Mouse (Mus musculus) lung, embryonic 14.5 days (tissue): ENCODE data around the gene Rbms2. TPM values are rescaled to one million over a fixed set of nuclear protein-coding genes. Genes with fewer than 3 reads are reported as not detected.
A peak's percentile ranks its signal among the peaks of the same experiment; 100 is the strongest.

ENCODE experiments used
- ATAC-seq: fragments of 200-750 bp; cut with Nextera tagmentation; 2 replicates; pipeline ENCODE4 v1.8.0; 2017; ENCODE audit warnings: mild to moderate bottlenecking, moderate TSS enrichment, moderate library complexity; ENCODE audit not compliant: insufficient read depth
- DNase-seq: peaks from one replicate; pipeline ENCODE4 v3.0.0-alpha.2; 2015
- H3K27ac ChIP-seq: fragments of 300-500 bp; sonication (generic); 2 replicates; pipeline ENCODE4 v1.5.1; 2014; ENCODE audit warnings: low read depth, mild to moderate bottlenecking, moderate library complexity
- H3K27me3 ChIP-seq: fragments of 300-500 bp; sonication (generic); 2 replicates; pipeline ENCODE4 v1.6.1; 2014; ENCODE audit warnings: low read length, control low read depth; ENCODE audit not compliant: insufficient read depth
- H3K36me3 ChIP-seq: fragments of 300-500 bp; sonication (generic); 2 replicates; pipeline ENCODE4 v1.6.1; 2014; ENCODE audit warnings: control low read depth; ENCODE audit not compliant: insufficient read depth
- H3K4me1 ChIP-seq: fragments of 300-500 bp; sonication (generic); 2 replicates; pipeline ENCODE4 v1.6.1; 2014; ENCODE audit warnings: antibody characterized with exemption, control low read depth; ENCODE audit not compliant: insufficient read depth
- H3K4me2 ChIP-seq: fragments of 300-500 bp; sonication (generic); 2 replicates; pipeline ENCODE4 v1.6.1; 2014; ENCODE audit warnings: mild to moderate bottlenecking
- H3K4me3 ChIP-seq: fragments of 300-500 bp; sonication (generic); 2 replicates; pipeline ENCODE4 v1.5.1; 2014; ENCODE audit warnings: low read depth, low read length
- H3K9ac ChIP-seq: fragments of 300-500 bp; sonication (generic); 2 replicates; pipeline ENCODE4 v1.6.1; 2014
- H3K9me3 ChIP-seq: fragments of 300-500 bp; sonication (generic); 2 replicates; pipeline ENCODE4 v1.6.1; 2016; ENCODE audit warnings: low read depth, low read length, control low read depth
- CTCF ChIP-seq: IDR thresholded peaks from 2 replicates; pipeline ENCODE4 v1.5.1; 2016; ENCODE audit warnings: antibody characterized with exemption, low read depth
- WGBS: fragments of 180-500 bp; shearing (Covaris S2); extraction: QIAGEN DNeasy Blood & Tissue Kit; methylation state at CpG from one replicate; pipeline ENCODE4 v1.1.7; 2014; 5-methylcytosine and 5-hydroxymethylcytosine counted together
- polyA plus RNA-seq: library from polyadenylated mRNA; unstranded; fragments of >200 nt; fragmentation: Nextera tagmentation; extraction: Ambion mirVana; gene quantifications from 2 replicates; pipeline ENCODE4 v1.2.1, GENCODE M21; 2014

Gene Rbms2
- 26.5 and 27.6 TPM in 2 replicates for polyA plus RNA-seq

DNA sequence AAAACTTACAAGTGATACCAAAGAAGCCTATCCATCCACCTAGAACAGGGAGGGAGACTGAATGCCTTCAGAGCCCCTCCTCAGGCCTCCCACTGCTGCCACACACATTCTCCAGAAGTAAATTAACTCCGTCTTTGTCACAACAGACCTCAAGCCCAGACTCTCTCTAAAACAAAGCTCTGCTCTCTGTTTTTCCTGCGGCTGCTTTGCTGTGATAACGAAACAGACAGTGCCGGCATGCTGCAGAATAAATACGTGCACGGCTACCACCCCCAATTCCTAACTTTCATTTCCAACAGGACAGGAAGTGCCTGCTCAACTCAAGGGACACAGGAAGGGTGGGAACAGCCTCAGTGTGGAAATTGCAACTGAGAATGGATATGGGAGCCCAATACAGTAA lies at the start of gene Rbms2:
Gene Rbms2, minus strand, starts transcription at position 309 of the 400 bp plus-strand sequence.
- no peaks in the 10 kb centered on the region for H3K36me3 ChIP-seq
- no peak for TF ChIP-seq CTCF
- H3K4me2 ChIP-seq: peak within 1 kb of the TSS; percentile 58
- peak; percentile 64 for DNase-seq
- peak within 1 kb of the TSS; percentile 35 for H3K9ac ChIP-seq
- H3K9me3 ChIP-seq: no peaks in the 10 kb centered on the region
- no peaks in the 10 kb centered on the region for H3K27me3 ChIP-seq
- ATAC-seq: no peak
- H3K27ac ChIP-seq: peak within 1 kb of the TSS; percentile 72
- peaks cover 6% of the 10 kb centered on the region; the same call in 1 of the 2 replicates for H3K4me1 ChIP-seq
- 2% methylated on average over 6 of the region's 6 CpGs for WGBS
- H3K4me3 ChIP-seq: peak within 1 kb of the TSS; percentile 16

GRCm38 (mm10) chr10:128228009-128228408 lies 47.9 kb upstream of the Rbms2 start:
- no peaks in the 10 kb centered on the region for H3K36me3 ChIP-seq
- peaks cover 4% of the 10 kb centered on the region; the same call in 1 of the 2 replicates for H3K4me1 ChIP-seq
- H3K27ac ChIP-seq: no peak overlapping the region
- ATAC-seq: no peak
- H3K4me2 ChIP-seq: no peak overlapping the region
- H3K4me3 ChIP-seq: no peak overlapping the region
- no peak overlapping the region for H3K9ac ChIP-seq
- H3K27me3 ChIP-seq: no peaks in the 10 kb centered on the region
- WGBS: 85% methylated on average over 8 of the region's 8 CpGs
- TF ChIP-seq CTCF: no peak
- no peaks in the 10 kb centered on the region for H3K9me3 ChIP-seq
- no peak for DNase-seq

GRCm38 (mm10) chr10:128227592-128227991 lies 47.5 kb upstream of the Rbms2 start:
- no peaks in the 10 kb centered on the region for H3K27me3 ChIP-seq
- H3K4me2 ChIP-seq: no peak overlapping the region
- H3K4me3 ChIP-seq: no peak overlapping the region
- 72% methylated on average over 9 of the region's 9 CpGs for WGBS
- no peaks in the 10 kb centered on the region for H3K36me3 ChIP-seq
- H3K4me1 ChIP-seq: peaks cover 4% of the 10 kb centered on the region; the same call in 1 of the 2 replicates
- no peak overlapping the region for H3K27ac ChIP-seq
- ATAC-seq: no peak
- DNase-seq: peak; percentile 24
- no peaks in the 10 kb centered on the region for H3K9me3 ChIP-seq
- no peak overlapping the region for H3K9ac ChIP-seq
- no peak for TF ChIP-seq CTCF

DNA sequence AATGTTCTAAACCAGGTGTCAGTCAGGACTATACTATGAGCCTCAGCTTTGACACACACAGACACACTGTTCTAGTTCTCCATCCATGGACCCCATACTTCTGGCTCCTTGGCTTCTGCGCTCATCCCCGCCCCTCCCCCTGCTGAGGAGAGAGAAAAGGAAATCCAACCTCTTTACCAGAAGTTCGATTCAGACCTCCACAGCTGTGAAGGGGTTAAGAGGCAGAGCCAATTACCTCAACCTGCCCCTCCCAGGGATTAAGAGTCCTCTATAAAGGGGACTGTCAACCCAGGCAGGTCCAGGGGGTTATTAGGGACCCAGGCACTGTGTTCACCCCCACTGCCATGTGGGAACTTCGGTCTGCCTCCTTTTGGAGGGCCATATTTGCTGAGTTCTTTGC lies 45.4 kb upstream of the Rbms2 start, which contains the start of gene Mip:
Gene Mip, plus strand, starts transcription at position 301 of the 400 bp plus-strand sequence.
- no peaks in the 10 kb centered on the region for H3K4me1 ChIP-seq
- no peak for TF ChIP-seq CTCF
- no peaks in the 10 kb centered on the region for H3K36me3 ChIP-seq
- H3K27ac ChIP-seq: no peak within 1 kb of the TSS
- H3K27me3 ChIP-seq: no peaks in the 10 kb centered on the region
- H3K9me3 ChIP-seq: no peaks in the 10 kb centered on the region
- no peak within 1 kb of the TSS for H3K4me3 ChIP-seq
- 46% methylated on average over 4 of the region's 4 CpGs for WGBS
- DNase-seq (no peak), ATAC-seq (no peak)
- H3K9ac ChIP-seq: no peak within 1 kb of the TSS
- no peak within 1 kb of the TSS for H3K4me2 ChIP-seq

DNA sequence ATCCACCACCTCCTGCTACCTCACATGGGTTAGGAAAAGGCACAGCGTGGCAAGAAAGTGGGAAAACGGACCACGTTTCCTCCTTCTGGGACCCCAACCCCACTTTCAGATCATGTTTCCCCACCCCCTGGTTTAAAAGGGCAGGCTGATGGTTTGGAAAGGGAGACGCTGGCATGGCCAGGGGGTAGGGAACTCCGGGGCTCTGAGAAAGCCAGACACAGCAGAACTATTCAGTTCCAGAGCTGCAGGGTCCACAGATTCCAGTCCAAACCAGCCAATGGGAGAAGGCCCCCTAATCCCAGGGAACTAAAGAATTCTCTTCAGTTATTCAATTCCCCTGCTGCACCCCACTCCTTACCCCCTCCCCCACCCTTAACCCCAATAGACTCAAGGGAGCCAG lies 45.0 kb upstream of the Rbms2 start:
- Histone ChIP-seq H3K4me2 (no peak overlapping the region), H3K36me3 (no peaks in the 10 kb centered on the region), H3K4me3 (no peak overlapping the region), H3K9ac (no peak overlapping the region), H3K27ac (no peak overlapping the region), H3K27me3 (no peaks in the 10 kb centered on the region), H3K4me1 (no peaks in the 10 kb centered on the region), H3K9me3 (no peaks in the 10 kb centered on the region)
- ATAC-seq: no peak
- WGBS: 56% methylated on average over 5 of the region's 5 CpGs
- TF ChIP-seq CTCF: no peak
- no peak for DNase-seq

GRCm38 (mm10) chr10:128221533-128222286 lies 41.6 kb upstream of the Rbms2 start:
- H3K4me2 ChIP-seq: no peak overlapping the region
- H3K4me3 ChIP-seq: no peak overlapping the region
- 50% methylated on average over 16 of the region's 16 CpGs for WGBS
- no peaks in the 10 kb centered on the region for H3K36me3 ChIP-seq
- no peak overlapping the region for H3K9ac ChIP-seq
- H3K4me1 ChIP-seq: no peaks in the 10 kb centered on the region
- no peaks in the 10 kb centered on the region for H3K27me3 ChIP-seq
- no peak for DNase-seq
- H3K27ac ChIP-seq: no peak overlapping the region
- no peak for ATAC-seq
- TF ChIP-seq CTCF: no peak
- no peaks in the 10 kb centered on the region for H3K9me3 ChIP-seq

DNA sequence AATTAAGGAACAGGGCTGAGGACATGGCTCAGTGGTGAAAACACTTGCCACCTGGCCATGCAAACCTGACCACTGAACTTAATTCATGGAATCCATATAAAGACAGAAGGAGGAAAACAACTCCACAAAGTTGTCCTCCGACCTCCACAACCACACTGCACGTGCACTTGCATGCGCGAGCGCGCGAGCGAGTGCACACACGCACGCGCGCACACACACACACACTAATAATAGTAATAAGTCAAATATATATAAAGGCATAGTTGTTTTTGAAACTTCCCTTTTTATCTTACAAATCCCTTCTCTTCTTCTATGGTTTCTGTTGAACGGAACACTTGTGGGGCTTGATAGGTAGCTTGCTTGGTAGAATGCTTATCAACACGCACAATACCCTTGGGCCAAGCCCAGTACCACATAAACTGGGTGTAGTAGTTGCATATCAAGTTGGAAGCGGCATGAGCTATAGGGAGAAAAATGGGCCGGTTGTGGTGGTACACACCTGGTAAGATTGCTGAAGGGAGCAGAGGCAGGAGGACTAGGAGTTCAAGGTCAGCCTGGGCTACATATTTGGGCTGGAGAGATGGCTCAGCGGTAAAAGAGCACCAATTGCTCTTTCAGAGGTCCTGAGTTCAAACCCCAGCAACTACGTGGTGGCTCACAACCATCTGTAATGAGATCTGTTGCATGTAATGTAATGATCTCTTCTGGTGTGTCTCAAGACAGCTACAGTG lies 38.5 kb upstream of the Rbms2 start:
- Histone ChIP-seq H3K36me3 (no peaks in the 10 kb centered on the region), H3K27ac (no peak overlapping the region), H3K27me3 (no peaks in the 10 kb centered on the region), H3K9ac (no peak overlapping the region), H3K9me3 (no peaks in the 10 kb centered on the region), H3K4me3 (no peak overlapping the region), H3K4me2 (no peak overlapping the region), H3K4me1 (no peaks in the 10 kb centered on the region)
- no peak for TF ChIP-seq CTCF
- 88% methylated on average over 18 of the region's 18 CpGs for WGBS
- ATAC-seq: no peak
- DNase-seq: no peak
